Mouse (Mus musculus) liver, embryonic 15.5 days (tissue): ENCODE data around the gene Cbx1. TPM values are rescaled to one million over a fixed set of nuclear protein-coding genes. Genes with fewer than 3 reads are reported as not detected.

Experiments used
- ATAC-seq: fragments of 200-750 bp; cut with Nextera tagmentation; 2 replicates; pipeline ENCODE4 v1.8.0; 2017; ENCODE audit warnings: moderate number of reproducible peaks, mild to moderate bottlenecking, moderate library complexity; ENCODE audit not compliant: insufficient read depth
- H3K27ac ChIP-seq: fragments of 300-500 bp; sonication (generic); replicated peaks from 2 replicates; pipeline ENCODE4 v1.5.1; 2015; ENCODE audit warnings: mild to moderate bottlenecking, inconsistent platforms
- H3K27me3 ChIP-seq: fragments of 300-500 bp; sonication (generic); 2 replicates; pipeline ENCODE4 v1.6.1; 2015; ENCODE audit warnings: mild to moderate bottlenecking, inconsistent platforms
- H3K36me3 ChIP-seq: fragments of 300-500 bp; sonication (generic); replicated peaks from 2 replicates; pipeline ENCODE4 v1.6.1; 2015; ENCODE audit warnings: moderate library complexity, mild to moderate bottlenecking, inconsistent platforms
- H3K4me1 ChIP-seq: fragments of 300-500 bp; sonication (generic); replicated peaks from 2 replicates; pipeline ENCODE4 v1.6.1; 2015; ENCODE audit warnings: inconsistent platforms
- H3K4me2 ChIP-seq: fragments of 300-500 bp; sonication (generic); 2 replicates; pipeline ENCODE4 v1.6.1; 2015; ENCODE audit warnings: moderate library complexity, mild to moderate bottlenecking, inconsistent platforms
- H3K4me3 ChIP-seq: fragments of 300-500 bp; sonication (generic); replicated peaks from 2 replicates; pipeline ENCODE4 v1.5.1; 2015; ENCODE audit warnings: mild to moderate bottlenecking, inconsistent platforms
- H3K9ac ChIP-seq: fragments of 300-500 bp; sonication (generic); 2 replicates; pipeline ENCODE4 v1.6.1; 2015; ENCODE audit warnings: moderate library complexity, mild to moderate bottlenecking, inconsistent platforms
- H3K9me3 ChIP-seq: fragments of 300-500 bp; sonication (generic); replicated peaks from 2 replicates; pipeline ENCODE4 v1.6.1; 2016; ENCODE audit warnings: inconsistent platforms
- WGBS: fragments of 180-500 bp; shearing (Covaris S2); methylation state at CpG from one replicate; pipeline ENCODE4 v1.1.7; 2015; ENCODE audit warnings: mixed read lengths; ENCODE audit not compliant: insufficient replicate concordance; 5-methylcytosine and 5-hydroxymethylcytosine counted together
- polyA plus RNA-seq: library from polyadenylated mRNA; unstranded; fragments of >200 nt; fragmentation: Nextera tagmentation; extraction: Ambion mirVana; gene quantifications from 2 replicates; pipeline ENCODE4 v1.2.1, GENCODE M21; 2015

The Cbx1 gene
- polyA plus RNA-seq, 1 experiment from 2014 or later = 29.8 TPM

GRCm38 (mm10) chr11:96761984-96762383 is 26.9 kb upstream of the Cbx1 start:
- WGBS = 58% methylated on average over 7 of the region's 7 CpGs
- Histone ChIP-seq H3K27ac (no peak overlapping the region), H3K4me2 (no peak overlapping the region), H3K36me3 (no peaks in the 10 kb centered on the region), H3K4me1 (0 out of 2 replicates have a peak, but pooled peaks cover 7% of the 10 kb centered on the region), H3K9ac (no peak overlapping the region), H3K27me3 (no peaks in the 10 kb centered on the region; the same call in 1 of the 2 replicates), H3K4me3 (no peak overlapping the region), H3K9me3 (no peaks in the 10 kb centered on the region)
- no peak for ATAC-seq

- no peak overlapping the region for H3K4me3 ChIP-seq
- H3K27ac ChIP-seq = no peak overlapping the region
- 68% methylated on average over 15 of the region's 15 CpGs for WGBS
- H3K9ac ChIP-seq = no peak overlapping the region
- no peaks in the 10 kb centered on the region for H3K27me3 ChIP-seq
- H3K9me3 ChIP-seq = no peaks in the 10 kb centered on the region
- H3K36me3 ChIP-seq = no peaks in the 10 kb centered on the region
- 0 out of 2 replicates have a peak, but pooled peaks cover 7% of the 10 kb centered on the region for H3K4me1 ChIP-seq
- ATAC-seq = no peak
- H3K4me2 ChIP-seq = no peak overlapping the region
Measured at GRCm38 (mm10) chr11:96762742-96763470, 26.0 kb upstream of the Cbx1 start.

GRCm38 (mm10) chr11:96764511-96765350 is 24.2 kb upstream of the Cbx1 start:
- no peaks in the 10 kb centered on the region for H3K27me3 ChIP-seq
- no peak for ATAC-seq
- no peak overlapping the region for H3K9ac ChIP-seq
- H3K36me3 ChIP-seq = peaks cover 15% of the 10 kb centered on the region
- no peak overlapping the region for H3K4me3 ChIP-seq
- H3K27ac ChIP-seq = peak overlapping the region; percentile 24; the same call in 1 of the 2 replicates
- H3K4me1 ChIP-seq = 0 out of 2 replicates have a peak, but pooled peaks cover 7% of the 10 kb centered on the region
- no peaks in the 10 kb centered on the region for H3K9me3 ChIP-seq
- H3K4me2 ChIP-seq = no peak overlapping the region
- 59% methylated on average over 13 of the region's 13 CpGs for WGBS

- WGBS = 10% methylated on average over 7 of the region's 7 CpGs
- peak; percentile 44; the same call in 1 of the 2 replicates for ATAC-seq
- peak overlapping the region; percentile 29; the same call in 1 of the 2 replicates for H3K27ac ChIP-seq
Measured at GRCm38 (mm10) chr11:96765645-96766044, 23.3 kb upstream of the Cbx1 start.

GRCm38 (mm10) chr11:96766555-96766954 is 22.4 kb upstream of the Cbx1 start:
- Histone ChIP-seq H3K27ac (no peak overlapping the region), H3K4me3 (no peak overlapping the region), H3K27me3 (no peaks in the 10 kb centered on the region), H3K4me1 (0 out of 2 replicates have a peak, but pooled peaks cover 7% of the 10 kb centered on the region), H3K36me3 (peaks cover 33% of the 10 kb centered on the region), H3K9me3 (no peaks in the 10 kb centered on the region), H3K4me2 (no peak overlapping the region), H3K9ac (no peak overlapping the region)
- 74% methylated on average over 12 of the region's 12 CpGs for WGBS
- no peak for ATAC-seq

More at GRCm38 (mm10) chr11:96765645-96766044, 23.3 kb upstream of the Cbx1 start:
- Histone ChIP-seq H3K4me2 (no peak overlapping the region), H3K36me3 (peaks cover 24% of the 10 kb centered on the region), H3K9ac (no peak overlapping the region), H3K4me3 (no peak overlapping the region), H3K27me3 (no peaks in the 10 kb centered on the region), H3K9me3 (no peaks in the 10 kb centered on the region), H3K4me1 (0 out of 2 replicates have a peak, but pooled peaks cover 7% of the 10 kb centered on the region)

- no peak overlapping the region for H3K4me3 ChIP-seq
- H3K36me3 ChIP-seq = peaks cover 39% of the 10 kb centered on the region
- no peak overlapping the region for H3K9ac ChIP-seq
- ATAC-seq = no peak
- H3K27ac ChIP-seq = no peak overlapping the region
- no peaks in the 10 kb centered on the region for H3K27me3 ChIP-seq
- H3K4me2 ChIP-seq = no peak overlapping the region
- H3K9me3 ChIP-seq = no peaks in the 10 kb centered on the region
- 66% methylated on average over 7 of the region's 7 CpGs for WGBS
- 0 out of 2 replicates have a peak, but pooled peaks cover 7% of the 10 kb centered on the region for H3K4me1 ChIP-seq
Measured at GRCm38 (mm10) chr11:96767096-96767495, 21.8 kb upstream of the Cbx1 start.

- no peak overlapping the region for H3K9ac ChIP-seq
- 73% methylated on average over 9 of the region's 9 CpGs for WGBS
- no peak overlapping the region for H3K27ac ChIP-seq
- H3K36me3 ChIP-seq = peaks cover 50% of the 10 kb centered on the region
- H3K4me1 ChIP-seq = 0 out of 2 replicates have a peak, but pooled peaks cover 7% of the 10 kb centered on the region
- no peak overlapping the region for H3K4me2 ChIP-seq
- no peak overlapping the region for H3K4me3 ChIP-seq
- no peaks in the 10 kb centered on the region for H3K27me3 ChIP-seq
- ATAC-seq = no peak
- no peaks in the 10 kb centered on the region for H3K9me3 ChIP-seq
Measured at GRCm38 (mm10) chr11:96768240-96768639, 20.7 kb upstream of the Cbx1 start.

- no peak overlapping the region for H3K9ac ChIP-seq
- H3K4me2 ChIP-seq = no peak overlapping the region
- H3K27me3 ChIP-seq = no peaks in the 10 kb centered on the region
- ATAC-seq = no peak
- peaks cover 51% of the 10 kb centered on the region for H3K36me3 ChIP-seq
- WGBS = 84% methylated on average over 9 of the region's 9 CpGs
- H3K4me3 ChIP-seq = no peak overlapping the region
- no peak overlapping the region for H3K27ac ChIP-seq
- H3K9me3 ChIP-seq = no peaks in the 10 kb centered on the region
- H3K4me1 ChIP-seq = peaks cover 12% of the 10 kb centered on the region
Measured at GRCm38 (mm10) chr11:96771274-96771975, 17.5 kb upstream of the Cbx1 start.

GRCm38 (mm10) chr11:96772413-96772812 is 16.5 kb upstream of the Cbx1 start:
- no peak overlapping the region for H3K27ac ChIP-seq
- H3K36me3 ChIP-seq = peaks cover 51% of the 10 kb centered on the region
- H3K27me3 ChIP-seq = no peaks in the 10 kb centered on the region
- H3K4me1 ChIP-seq = peaks cover 20% of the 10 kb centered on the region
- H3K9ac ChIP-seq = no peak overlapping the region
- no peak for ATAC-seq
- H3K4me2 ChIP-seq = no peak overlapping the region
- H3K9me3 ChIP-seq = no peaks in the 10 kb centered on the region
- H3K4me3 ChIP-seq = no peak overlapping the region
- WGBS = 79% methylated on average over 9 of the region's 9 CpGs

- Histone ChIP-seq H3K27me3 (no peaks in the 10 kb centered on the region), H3K4me3 (no peak overlapping the region), H3K36me3 (peaks cover 38% of the 10 kb centered on the region), H3K27ac (no peak overlapping the region), H3K4me2 (no peak overlapping the region), H3K9ac (no peak overlapping the region), H3K9me3 (no peaks in the 10 kb centered on the region), H3K4me1 (peaks cover 31% of the 10 kb centered on the region)
- ATAC-seq = no peak
- WGBS = 76% methylated on average over 3 of the region's 3 CpGs
Measured at GRCm38 (mm10) chr11:96774536-96774935, 14.4 kb upstream of the Cbx1 start.
